Mouse (Mus musculus): ENCODE results near the gene Ppfia1. TPM values are rescaled to one million over a fixed set of nuclear protein-coding genes. Genes with fewer than 3 reads are reported as not detected.

Ppfia1 gene
- total RNA-seq (2017), result 53.3 and 66.6 TPM in 2 replicates

DNA sequence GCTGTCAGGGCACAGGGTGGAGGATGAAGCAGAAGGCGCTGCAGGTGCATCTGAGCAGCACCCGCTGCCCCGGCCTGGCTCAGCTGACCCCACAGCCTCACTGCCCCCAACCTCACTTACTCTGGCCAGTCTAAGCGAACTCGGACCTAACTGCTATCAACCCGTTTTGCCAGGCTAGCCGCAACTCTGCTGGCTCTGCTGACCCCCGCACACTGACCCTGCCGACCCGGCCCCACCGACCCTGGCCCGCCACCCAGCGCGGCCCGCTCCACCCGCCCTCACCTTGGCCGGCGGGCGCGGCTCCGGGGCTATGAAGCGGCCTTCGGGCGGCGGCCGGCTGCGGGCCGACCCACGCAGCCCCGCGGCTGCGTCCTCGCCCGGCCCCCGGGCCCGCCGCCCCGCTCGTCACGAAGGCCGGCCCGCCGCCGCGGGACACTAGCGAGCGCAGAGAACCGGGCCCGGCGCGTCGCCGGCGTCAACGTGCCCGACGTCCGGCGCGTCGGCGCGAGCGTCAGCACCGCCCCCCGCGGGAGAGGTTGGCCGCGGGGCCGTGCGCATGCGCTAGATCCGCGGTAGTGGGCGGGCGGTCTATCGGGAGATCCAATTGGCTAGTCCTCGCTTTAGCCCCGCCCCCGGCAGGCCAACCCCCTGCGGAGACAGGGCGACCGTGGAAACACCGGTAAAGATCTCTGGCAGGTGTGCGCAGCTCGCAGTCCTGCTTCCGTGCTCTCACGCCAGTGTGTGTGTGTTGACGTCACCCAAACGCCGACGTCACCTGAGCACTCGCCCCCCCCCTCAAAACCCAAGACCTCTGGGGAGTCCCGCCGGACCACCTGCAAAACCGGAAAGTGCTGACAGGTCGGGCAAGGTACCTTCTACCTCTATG lies at the start of gene Ppfia1:
Gene Ppfia1 (minus strand): TSS at position 493 of the 886 bp plus-strand sequence.
- ATAC-seq (replicated peaks; ENCODE audit: low read depth, poor library complexity, severe bottlenecking), result peak; percentile 94

DNA sequence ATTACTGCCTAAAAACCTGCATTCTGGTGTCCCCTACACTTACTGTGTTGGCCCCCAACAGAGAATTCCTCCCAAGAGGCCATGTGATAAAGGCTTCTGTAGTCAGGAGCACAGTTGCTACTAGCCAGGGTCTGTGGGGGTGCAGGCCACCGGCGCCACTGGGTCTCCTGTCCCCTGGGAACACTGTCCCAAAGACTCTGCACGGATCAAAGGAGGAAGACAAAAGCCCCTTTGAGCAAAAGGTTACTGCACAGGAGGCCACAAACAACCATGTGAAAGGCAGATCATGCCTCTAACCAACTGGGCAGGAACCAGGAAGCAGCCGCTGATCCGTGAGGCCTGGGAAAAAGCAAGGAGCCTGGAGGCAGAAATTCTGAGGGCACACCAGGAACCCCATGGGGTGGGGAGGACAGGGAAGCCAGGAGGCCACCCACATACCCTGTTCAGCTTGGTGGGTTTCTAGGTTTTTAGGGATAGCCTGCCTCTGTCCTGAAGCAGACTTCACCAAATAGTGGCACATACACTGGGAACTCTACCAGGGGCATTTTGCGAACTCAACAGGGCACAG lies 46.9 kb upstream of the Ppfia1 start:
- ATAC-seq (replicated peaks; ENCODE audit: low read depth, poor library complexity, severe bottlenecking), result no peak

DNA sequence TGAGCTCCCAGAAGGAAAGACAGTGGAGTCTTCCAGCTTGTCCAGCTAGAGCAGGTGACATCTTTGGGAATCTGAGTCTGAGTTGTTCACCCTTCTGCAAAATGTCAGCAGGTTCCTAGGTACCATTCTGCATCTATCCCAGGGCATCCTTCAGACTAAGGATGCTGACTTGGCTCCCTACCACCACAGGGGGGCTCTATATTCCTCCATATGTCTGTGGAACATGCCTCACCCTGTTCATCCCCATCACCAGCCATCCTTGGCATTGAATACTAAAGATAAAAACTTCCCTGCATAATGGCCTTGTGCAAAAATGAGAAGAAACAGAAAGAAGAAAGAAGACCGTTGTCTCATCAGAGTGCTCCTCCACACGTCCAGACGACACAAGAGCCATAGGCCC lies 36.0 kb upstream of the Ppfia1 start:
- no peak for ATAC-seq (replicated peaks; ENCODE audit: low read depth, poor library complexity, severe bottlenecking)

DNA sequence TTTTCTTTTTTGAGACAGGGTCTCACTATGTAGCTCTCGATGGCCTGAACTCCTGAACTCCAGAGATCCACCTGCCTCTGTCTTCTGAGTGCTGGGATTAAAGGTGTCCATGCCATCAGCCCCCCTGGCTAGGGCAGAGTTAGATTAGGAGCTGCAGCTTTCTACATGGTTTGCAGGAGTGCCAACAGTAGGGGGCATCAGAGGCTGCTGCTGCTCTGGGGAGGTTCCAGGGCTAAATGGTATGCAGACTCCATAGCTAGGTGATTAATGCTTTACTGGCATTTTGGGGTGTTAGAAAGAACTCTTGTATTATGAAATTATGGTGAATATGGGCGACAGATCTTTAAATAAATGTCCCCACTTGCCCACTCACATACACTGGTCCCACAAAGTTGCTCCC lies 33.8 kb upstream of the Ppfia1 start:
- 0 out of 2 replicates have a peak, but pooled peaks have one; percentile 31 for ATAC-seq (replicated peaks; ENCODE audit: low read depth, poor library complexity, severe bottlenecking)

DNA sequence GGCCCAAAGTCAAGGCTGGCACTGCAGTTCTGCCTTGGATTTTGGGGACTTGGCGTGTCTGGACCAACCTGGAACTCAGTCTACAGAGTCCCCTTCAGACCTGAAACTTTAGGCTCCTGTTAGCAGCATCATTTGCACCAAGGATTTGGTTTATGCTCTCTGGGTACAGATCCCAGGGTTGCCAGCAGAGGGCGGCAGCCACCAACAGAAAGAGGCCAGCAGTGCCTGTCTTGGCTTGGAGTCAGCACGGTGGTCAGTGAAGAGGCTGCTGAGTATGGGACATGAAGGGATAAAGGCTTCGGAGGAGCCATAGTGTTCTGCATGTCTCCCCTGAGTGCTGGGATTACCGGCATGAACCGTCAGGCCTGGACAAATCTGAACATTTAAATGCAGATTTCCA lies 32.1 kb upstream of the Ppfia1 start:
- peak; percentile 33; the same call in 1 of the 2 replicates for ATAC-seq (replicated peaks; ENCODE audit: low read depth, poor library complexity, severe bottlenecking)

DNA sequence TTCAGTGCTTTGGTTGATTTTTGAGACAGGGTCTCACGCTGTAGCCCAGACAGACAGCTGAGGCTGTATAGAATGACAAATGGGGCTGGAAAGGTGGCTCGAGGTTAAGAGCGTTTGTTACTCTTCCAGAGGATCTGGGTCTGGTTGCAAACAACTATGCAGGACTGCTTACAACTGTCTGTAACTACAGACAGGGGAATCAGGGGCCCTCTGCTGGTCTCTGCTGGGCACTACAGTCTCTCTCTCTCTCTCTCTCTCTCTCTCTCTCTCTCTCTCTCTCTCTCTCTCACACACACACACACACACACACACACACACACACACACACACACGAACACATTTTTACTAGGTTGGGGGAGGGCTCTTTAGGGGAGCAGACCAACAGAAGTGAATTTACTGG lies 30.1 kb upstream of the Ppfia1 start:
- 0 out of 2 replicates have a peak, but pooled peaks have one; percentile 24 for ATAC-seq (replicated peaks; ENCODE audit: low read depth, poor library complexity, severe bottlenecking)

DNA sequence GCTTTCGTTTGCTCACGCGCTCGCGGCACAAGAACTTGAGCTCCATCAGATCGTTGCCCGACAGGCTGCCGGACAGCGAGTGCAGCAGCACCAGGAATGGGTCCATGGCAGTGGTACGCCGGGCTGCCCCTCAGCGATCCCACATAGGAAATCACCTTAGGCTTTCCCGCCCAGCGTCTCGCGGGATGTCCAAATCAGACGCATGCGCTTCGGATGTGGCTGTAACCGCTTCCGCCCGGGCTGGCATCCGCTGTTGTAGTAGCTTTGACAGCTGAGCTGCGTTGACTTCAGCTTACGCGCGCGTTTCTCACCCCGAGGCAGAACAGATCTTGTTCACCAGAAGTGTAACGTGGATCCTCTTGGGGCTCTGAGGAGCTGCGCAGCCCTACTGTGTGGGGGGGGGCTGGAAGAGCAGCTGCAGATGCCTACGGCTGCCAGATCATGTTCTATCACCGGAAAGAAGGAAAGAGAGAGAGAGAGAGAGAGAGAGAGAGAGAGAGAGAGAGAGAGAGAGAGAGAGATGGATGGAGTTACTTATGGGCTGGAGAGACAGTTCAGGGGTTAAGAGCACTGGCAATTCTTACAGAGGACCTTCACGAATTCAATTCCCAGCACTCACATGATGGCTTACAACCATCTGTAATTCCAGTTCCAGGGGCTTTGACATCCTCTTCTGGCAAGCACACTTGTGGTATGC lies 28.9 kb upstream of the Ppfia1 start, which contains the start of gene Fadd:
Gene Fadd (minus strand): TSS at position 180 of the 697 bp plus-strand sequence.
- ATAC-seq (replicated peaks; ENCODE audit: low read depth, poor library complexity, severe bottlenecking), result peak; percentile 72

DNA sequence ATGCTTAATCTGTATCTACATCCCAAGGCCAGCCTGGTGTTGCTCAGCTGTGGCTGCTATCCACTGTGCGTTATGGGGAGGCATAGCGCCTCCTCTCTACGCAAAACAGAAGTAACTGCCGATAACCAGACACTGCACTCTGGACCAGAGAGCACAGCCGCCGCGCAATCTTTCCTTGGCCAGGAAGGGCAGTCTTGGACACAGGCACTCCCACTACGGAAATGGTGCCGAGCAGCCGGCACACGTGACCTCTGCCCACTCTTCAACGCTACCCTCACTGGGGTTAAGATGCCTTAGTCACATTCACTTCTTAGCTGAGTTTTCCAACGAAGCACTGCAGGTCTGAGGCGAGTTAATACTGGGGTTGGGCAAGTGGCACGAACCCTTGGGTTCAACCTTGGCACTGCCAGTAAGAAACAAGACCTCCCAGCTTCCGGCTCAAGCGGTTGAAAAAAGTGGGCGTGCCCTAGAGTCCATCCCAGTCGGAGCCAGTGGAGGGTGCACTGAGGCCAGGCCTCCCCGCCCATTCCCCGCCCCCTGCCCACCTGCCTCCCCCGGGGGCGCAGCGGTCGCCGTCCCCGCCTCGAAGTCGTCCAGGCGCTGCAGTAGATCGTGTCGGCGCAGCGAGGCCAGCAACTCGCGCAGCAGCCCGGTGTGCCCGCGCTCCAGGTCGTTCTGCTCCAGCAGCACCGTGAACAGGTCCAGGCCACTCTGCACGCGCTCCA lies 28.2 kb upstream of the Ppfia1 start:
- ATAC-seq (replicated peaks; ENCODE audit: low read depth, poor library complexity, severe bottlenecking), result peak; percentile 75

DNA sequence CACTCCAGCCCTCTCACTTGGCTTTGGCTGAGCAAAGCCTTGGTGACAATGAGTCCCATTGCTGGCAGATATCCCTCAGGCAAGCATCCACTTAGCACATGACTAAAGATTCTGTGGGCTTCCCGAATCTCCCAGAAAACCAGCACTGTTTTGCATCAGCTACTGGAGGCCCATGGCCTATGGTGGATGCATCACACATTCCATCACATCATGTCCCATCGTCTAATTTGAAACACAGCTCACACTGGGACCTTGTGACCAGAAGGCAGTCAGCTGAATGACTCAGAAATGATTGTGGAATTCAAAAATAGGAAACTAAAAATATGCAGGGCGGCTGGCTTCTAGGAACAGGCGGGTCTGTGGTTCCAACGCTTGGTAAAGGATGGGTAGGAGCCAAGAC lies 24.3 kb upstream of the Ppfia1 start:
- no peak for ATAC-seq (replicated peaks; ENCODE audit: low read depth, poor library complexity, severe bottlenecking)

DNA sequence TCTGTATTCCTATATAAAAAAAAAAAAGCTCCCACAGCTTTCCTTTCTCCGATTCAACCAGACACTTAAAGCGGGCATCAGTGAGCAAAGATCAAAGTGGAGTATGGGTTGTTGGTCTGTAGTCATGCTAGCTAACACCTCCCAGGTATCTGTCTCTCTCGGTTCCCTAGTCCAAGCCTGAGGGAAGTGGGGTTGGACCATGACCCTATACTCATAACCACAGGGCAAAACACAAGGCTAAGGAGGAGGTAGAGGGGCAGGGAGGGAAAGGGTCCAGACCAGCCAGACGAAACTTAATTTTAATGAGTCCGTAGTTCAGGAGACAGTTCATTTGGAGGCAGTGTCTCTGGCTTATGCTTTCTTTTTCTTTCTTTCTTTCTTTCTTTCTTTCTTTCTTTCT lies 18.7 kb upstream of the Ppfia1 start:
- no peak for ATAC-seq (replicated peaks; ENCODE audit: low read depth, poor library complexity, severe bottlenecking)

DNA sequence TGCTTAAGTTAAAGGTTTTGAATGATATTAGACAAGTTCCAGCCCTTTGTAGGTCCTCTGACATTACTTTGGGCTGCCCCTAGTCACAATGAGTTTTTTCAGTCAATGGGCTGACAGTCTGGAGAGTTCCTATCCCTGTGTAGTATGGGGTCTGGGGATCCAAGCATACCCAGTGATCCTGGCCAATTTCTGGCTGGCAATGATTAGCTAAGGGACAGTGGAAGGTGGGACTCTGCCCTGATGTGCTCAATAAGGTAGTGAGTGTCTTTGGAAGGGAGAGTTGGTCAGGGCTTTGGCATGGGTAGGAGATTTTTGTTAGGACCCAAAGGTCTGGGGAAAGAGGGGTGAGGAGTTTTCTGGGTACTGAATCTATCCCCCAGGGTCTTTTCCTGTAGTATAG lies 18.1 kb upstream of the Ppfia1 start:
- ATAC-seq (replicated peaks; ENCODE audit: low read depth, poor library complexity, severe bottlenecking), result no peak

DNA sequence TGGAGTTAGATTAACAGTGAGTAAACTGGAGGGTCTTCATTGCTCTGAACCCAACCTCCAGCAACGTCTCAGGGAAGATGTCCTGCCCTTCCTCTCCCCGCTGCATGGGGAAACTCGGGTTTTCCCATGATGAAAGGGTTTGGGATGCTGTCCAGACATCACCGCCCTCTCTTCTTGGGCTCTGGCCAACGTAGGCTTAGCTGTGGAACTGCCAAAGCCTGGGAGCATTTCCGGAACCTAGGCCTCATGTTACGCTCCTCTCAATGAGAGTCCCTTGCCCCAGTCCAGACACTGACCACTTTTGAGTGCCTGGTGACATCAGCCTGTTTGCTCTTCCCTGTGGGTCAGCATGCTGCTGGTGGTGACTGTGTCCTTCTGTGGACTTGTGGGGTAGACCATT lies 15.9 kb upstream of the Ppfia1 start:
- ATAC-seq (replicated peaks; ENCODE audit: low read depth, poor library complexity, severe bottlenecking), result no peak

DNA sequence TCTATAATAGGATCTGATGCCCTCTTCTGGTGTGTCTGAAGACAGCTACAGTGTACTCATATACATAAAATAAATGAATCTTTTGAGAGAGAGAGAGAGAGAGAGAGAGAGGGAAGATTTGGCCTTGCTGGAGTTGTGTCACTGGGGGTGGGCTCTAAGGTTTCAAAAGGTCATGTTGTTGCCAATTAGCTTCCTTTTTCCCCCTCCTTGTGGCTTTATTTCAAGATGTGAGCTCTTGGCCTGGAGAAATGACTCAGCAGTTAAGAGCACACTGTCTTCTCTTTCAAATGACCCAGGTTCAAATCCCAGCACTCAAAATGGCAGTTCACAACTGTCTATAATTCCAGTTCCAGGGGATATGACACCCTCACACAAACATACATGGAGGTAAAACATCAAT lies 14.6 kb upstream of the Ppfia1 start:
- ATAC-seq (replicated peaks; ENCODE audit: low read depth, poor library complexity, severe bottlenecking), result 0 out of 2 replicates have a peak, but pooled peaks have one; percentile 36

DNA sequence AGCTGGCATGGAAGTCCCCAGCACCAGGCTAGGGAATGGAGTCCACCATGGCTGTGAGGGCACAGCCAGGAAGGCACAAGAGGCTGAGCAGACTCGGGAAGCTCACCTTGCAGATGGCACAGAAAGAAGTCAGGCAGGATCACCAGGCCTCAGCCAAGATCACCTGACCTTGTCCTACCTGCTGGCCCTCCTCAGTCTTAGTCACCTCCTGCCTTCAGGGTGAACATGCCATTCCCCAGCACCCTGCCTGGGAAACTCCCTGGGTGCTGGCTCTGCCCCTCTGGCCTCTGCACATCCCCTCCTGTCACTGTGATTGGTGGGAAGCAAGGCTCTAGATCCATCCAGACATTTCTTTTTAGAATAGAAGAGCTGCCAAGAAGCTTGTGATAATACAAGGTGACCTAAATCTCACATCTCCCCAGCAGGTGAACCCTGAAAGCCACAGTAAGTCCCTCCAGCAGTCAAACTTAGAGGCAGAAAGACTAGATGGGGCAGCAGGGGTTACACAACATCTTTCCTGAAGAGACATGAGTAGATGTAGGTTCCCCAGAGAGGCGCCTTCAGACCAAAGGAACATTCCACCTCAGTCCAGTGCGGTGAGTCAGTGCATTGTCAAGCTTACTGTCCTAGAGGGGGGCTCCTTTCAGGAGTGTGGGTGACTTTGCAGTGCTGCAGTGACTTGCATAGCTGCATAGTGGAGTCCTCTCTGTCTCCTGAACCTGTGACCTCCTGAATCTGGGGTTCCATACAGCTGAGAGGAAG lies 13.6 kb upstream of the Ppfia1 start:
- ATAC-seq (replicated peaks; ENCODE audit: low read depth, poor library complexity, severe bottlenecking), result 0 out of 2 replicates have a peak, but pooled peaks have one; percentile 9

DNA sequence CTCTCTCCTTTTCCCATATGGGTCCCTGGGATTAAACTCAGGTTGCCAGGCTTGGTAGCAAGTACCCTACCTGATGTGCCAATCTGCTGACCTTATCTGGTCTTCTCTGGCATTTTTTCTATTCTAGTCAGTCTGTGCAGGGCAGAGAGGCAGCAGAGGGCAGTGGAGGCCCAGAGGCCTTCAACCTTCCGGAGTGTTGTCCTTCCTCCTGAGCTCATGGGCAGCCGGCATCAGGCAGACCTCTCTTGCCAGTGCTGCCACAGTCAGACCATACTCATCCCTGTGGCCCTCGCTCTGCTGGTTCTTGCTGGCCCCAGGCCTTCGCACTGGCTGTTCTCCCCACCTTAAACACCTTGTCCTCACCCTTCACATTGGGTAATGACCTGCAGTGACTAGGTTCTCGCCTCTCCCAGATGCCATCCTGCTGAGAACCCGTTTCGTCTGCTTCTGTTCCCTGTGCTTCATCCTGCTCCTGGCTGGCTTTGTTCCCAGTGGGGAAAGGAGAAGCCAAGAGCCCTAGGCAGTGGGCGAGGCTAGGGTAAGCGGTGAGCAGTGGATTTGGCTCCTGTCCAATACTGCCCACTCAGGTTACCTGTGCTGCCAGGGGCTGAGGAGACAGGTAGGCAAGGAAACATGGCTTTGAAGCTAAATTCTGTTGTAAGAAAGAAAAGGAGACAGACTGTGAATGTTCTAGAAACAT lies 10.1 kb upstream of the Ppfia1 start:
- ATAC-seq (replicated peaks; ENCODE audit: low read depth, poor library complexity, severe bottlenecking), result no peak

DNA sequence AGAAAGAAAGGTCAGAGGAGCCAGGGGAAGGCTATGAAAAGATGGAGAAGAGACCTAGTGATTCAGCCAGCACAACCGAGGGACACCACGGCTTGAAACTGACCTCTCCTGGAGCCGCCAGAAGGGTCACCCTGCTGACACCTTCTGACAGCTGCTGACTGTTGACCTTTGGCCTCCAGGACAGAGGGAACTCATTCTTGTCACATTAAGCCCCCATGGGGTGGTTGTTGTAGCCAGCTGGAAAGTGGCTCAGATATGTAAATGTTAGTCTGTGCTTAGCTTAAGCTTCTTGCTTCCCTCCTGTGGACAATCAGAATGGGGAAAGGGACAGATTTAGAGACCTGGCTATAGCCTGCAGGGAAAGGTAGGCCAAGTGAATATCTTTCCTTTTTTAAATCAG lies 8.5 kb upstream of the Ppfia1 start:
- no peak for ATAC-seq (replicated peaks; ENCODE audit: low read depth, poor library complexity, severe bottlenecking)

DNA sequence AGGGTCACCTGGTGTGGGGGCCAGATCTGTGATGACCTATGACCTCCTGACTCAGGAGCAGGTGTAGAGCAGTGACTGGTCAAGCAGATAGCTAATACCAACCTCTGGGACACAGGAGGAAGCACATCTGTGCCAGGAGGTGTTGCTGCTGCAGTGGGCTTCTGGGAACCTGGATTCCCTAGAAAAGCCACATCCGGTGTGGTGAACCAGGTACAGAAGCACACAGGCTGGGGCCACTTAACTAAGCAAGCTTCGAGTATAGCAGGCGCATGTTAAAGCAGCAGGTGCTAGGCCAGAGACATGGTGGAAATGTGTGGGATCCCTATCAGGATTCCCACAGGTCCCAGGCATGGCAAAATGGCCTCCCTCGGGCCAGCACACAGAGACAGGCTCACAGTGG lies 7.1 kb upstream of the Ppfia1 start:
- ATAC-seq (replicated peaks; ENCODE audit: low read depth, poor library complexity, severe bottlenecking), result no peak

DNA sequence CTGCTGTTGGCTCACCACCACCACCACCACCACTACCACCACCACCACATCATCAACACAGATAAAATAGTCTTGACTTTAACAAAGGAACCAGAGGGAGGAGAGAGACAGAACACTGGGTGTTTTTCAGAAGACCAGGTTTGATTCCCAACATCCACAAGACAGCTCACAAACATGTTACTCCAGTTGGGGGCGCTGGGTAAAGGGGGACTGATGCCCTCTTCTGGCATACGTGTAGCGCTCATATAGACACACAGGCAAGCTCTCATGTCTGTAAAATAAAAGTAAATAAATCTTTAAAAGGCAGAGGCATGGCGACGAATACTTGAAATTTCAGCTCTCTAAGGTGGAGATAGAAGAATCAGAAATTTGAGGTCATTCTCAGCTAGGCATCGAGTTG lies 5.0 kb upstream of the Ppfia1 start:
- no peak for ATAC-seq (replicated peaks; ENCODE audit: low read depth, poor library complexity, severe bottlenecking)

DNA sequence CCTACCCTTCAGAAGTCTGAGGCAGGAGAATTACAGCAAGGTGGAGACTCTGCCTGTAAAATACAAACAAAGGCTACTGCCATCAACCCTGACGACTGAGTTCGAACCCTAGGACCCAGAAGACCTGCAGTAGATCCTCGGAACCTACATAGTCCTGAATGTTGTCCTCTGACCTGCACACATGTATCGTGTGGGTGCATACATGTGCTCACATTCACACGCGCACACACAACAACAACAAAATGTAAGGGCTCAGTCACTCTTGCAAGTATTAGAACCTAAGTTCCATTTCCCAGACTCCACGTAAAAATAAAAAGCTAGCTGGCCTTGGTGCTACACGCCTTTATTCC lies 569 bp upstream of the Ppfia1 start:
- ATAC-seq (replicated peaks; ENCODE audit: low read depth, poor library complexity, severe bottlenecking), result no peak

All from common myeloid progenitor, adult 5-6 weeks (primary cell).